Mouse (Mus musculus) cortical plate, adult 2 months (tissue): ENCODE measurements around the gene Taldo1. TPM values are rescaled to one million over a fixed set of nuclear protein-coding genes. Genes with fewer than 3 reads are reported as not detected.

Experiments
- H3K27ac ChIP-seq: fragments of 200-500 bp; 2 replicates; pipeline ENCODE4 v1.5.1; 2012; ENCODE audit warnings: low read length, control low read depth, inconsistent platforms; ENCODE audit not compliant: insufficient read depth
- H3K4me1 ChIP-seq: fragments of 200-500 bp; 2 replicates; pipeline ENCODE4 v1.6.1; 2011; ENCODE audit warnings: low read length; ENCODE audit not compliant: control insufficient read depth, insufficient read depth
- H3K4me3 ChIP-seq: fragments of 200-500 bp; 2 replicates; pipeline ENCODE4 v1.5.1; 2011; ENCODE audit warnings: mild to moderate bottlenecking, low read length, control low read depth; ENCODE audit not compliant: insufficient read depth
- CTCF ChIP-seq: fragments of 200-500 bp; IDR thresholded peaks from 2 replicates; pipeline ENCODE4 v1.5.1; 2011; ENCODE audit warnings: mild to moderate bottlenecking, control low read depth, low read length; ENCODE audit not compliant: insufficient read depth; ENCODE audit errors: extremely low read depth
- POLR2A ChIP-seq: fragments of 200-500 bp; IDR thresholded peaks from 2 replicates; pipeline ENCODE4 v1.6.1; 2011; ENCODE audit warnings: mild to moderate bottlenecking, low read length, control low read depth; ENCODE audit not compliant: insufficient read depth; ENCODE audit errors: extremely low read depth
- polyA plus RNA-seq: library from polyadenylated mRNA; depleted of rRNA; stranded (reverse); fragments of >200 nt; gene quantifications from 2 replicates; pipeline ENCODE4 v1.2.3, GENCODE M21; 2012

Taldo1 gene
- polyA plus RNA-seq, 1 experiment: 193 TPM

- no peak overlapping the region for H3K27ac ChIP-seq
- TF ChIP-seq POLR2A: no peak
- TF ChIP-seq CTCF: no peak
- H3K4me1 ChIP-seq: no peaks in the 10 kb centered on the region; the same call in 1 of the 2 replicates
- H3K4me3 ChIP-seq: no peak overlapping the region
Observed at GRCm38 (mm10) chr7:141379584-141379983, 12.4 kb upstream of the Taldo1 start.

GRCm38 (mm10) chr7:141381068-141381835 lies 10.7 kb upstream of the Taldo1 start:
- peak overlapping the region; percentile 65; the same call in 1 of the 2 replicates for H3K27ac ChIP-seq
- TF ChIP-seq POLR2A: no peak

GRCm38 (mm10) chr7:141387807-141388486 lies 4.1 kb upstream of the Taldo1 start:
- Histone ChIP-seq H3K4me3 (no peak overlapping the region), H3K27ac (no peak overlapping the region)
- TF ChIP-seq CTCF: no peak
- no peak for TF ChIP-seq POLR2A

More at GRCm38 (mm10) chr7:141381068-141381835, 10.7 kb upstream of the Taldo1 start:
- no peak overlapping the region for H3K4me3 ChIP-seq
- H3K4me1 ChIP-seq: no peaks in the 10 kb centered on the region; the same call in 1 of the 2 replicates

DNA sequence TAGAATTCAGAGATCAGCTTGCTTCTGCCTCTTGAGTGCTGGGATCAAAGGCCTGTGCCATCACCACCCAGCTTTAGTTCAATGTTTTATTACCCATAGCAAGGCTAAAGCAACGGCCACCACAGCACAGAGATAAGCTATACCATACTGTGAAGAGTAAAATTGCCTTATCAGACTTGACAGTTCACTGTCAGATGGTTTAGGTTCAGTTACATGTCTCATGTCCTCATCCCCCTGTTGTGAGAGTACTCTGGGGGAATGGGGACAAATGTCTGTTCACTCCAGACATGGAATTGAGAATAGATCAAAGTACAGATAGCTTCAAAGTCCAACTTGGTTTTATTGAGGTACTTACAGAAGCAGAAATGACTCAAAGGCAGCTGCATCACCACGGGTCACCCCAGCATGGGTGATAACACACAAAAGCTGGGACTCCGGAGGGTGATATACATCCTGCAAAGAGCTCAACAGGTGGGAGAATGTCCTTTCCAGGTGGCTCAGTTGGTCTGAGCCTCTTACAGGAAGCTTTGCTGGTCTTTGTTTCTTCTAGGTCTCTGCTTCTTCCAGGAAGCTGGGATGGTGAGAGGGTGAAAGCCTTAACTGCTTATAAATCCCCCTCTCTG lies 3.4 kb upstream of the Taldo1 start:
- Histone ChIP-seq H3K4me3 (no peak overlapping the region), H3K4me1 (peaks cover 6% of the 10 kb centered on the region; the same call in 1 of the 2 replicates), H3K27ac (no peak overlapping the region)
- TF ChIP-seq POLR2A (no peak), CTCF (no peak)

More at GRCm38 (mm10) chr7:141387807-141388486, 4.1 kb upstream of the Taldo1 start:
- H3K4me1 ChIP-seq: peaks cover 3% of the 10 kb centered on the region; the same call in 1 of the 2 replicates

DNA sequence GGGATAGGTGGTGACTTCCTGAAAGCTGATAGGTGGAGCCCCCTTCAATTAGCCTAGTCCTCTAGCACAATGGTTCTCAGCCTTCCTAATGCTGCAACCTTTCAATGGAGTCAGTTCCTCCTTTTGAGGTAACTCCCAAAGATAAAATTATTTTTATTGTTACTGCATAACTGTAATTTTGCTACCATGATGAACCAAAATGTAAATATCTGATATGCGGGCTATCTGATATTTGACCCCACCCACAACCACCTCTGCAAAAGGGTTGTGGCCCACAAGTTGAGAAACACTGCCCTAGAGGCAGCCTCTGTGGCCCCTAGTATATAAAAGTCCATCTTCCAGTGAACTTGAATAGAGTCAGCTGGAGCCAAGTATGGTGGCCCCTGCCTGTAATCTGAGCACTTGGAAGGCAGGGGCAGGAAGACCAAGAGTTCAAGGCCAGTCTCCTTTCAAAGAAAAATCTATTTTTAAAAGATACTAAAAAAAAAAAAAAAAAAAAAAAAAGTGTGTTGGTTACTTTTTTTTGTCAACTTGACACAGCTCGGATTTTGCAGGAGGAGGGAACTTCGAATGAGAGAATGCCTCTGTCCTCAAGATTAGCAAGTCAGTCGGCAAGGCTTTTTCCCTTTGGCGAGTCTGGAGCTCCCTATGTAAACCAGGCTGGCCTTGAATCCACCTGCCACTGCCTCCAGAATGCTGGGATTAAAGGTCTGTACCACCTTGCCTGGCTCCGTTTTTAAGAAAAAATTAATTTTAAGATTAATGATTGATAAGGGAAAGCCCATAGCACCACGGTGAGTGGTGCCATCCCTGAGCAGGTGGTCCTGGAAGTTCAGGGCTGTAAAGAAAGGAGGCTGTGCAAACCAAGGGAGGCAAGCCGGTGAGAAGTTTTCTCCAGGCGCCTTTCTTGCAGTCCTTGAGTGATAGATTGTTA lies 1.4 kb upstream of the Taldo1 start:
- H3K27ac ChIP-seq: no peak overlapping the region
- TF ChIP-seq POLR2A (no peak), CTCF (no peak)

GRCm38 (mm10) chr7:141392552-141393222 lies 688 bp downstream of the Taldo1 start:
- Histone ChIP-seq H3K27ac (no peak overlapping the region), H3K4me1 (peaks cover 6% of the 10 kb centered on the region; the same call in 1 of the 2 replicates), H3K4me3 (peak overlapping the region; percentile 63)
- no peak for TF ChIP-seq CTCF
- no peak for TF ChIP-seq POLR2A

More for the DNA sequence above, 1.4 kb upstream of the Taldo1 start:
- no peak overlapping the region; the same call in 1 of the 2 replicates for H3K4me3 ChIP-seq
- H3K4me1 ChIP-seq: peaks cover 6% of the 10 kb centered on the region; the same call in 1 of the 2 replicates

GRCm38 (mm10) chr7:141394158-141394557 lies 2.2 kb downstream of the Taldo1 start:
- H3K4me1 ChIP-seq: peaks cover 6% of the 10 kb centered on the region; the same call in 1 of the 2 replicates
- no peak overlapping the region for H3K27ac ChIP-seq
- TF ChIP-seq CTCF: no peak
- no peak for TF ChIP-seq POLR2A
- no peak overlapping the region for H3K4me3 ChIP-seq

DNA sequence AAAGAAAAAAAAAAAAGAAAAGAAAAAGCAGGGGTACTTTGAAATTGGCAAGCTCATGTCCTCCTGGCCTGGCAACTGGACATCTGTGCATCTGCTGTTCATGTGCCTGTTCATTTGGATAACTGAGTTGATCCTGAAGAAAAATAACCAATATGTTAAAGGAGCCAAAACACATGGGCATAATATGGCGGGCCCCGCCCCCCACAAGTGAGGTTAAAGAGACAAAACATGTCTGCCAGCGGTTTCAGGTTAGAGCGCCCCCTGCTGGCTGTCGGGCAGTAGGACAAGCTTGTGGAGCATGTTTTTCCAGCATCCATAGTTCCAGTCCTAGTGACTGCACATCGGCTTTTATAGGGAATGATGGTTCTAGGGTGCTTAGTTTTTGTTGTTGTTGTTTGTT lies 2.8 kb downstream of the Taldo1 start:
- TF ChIP-seq POLR2A (no peak), CTCF (peak; percentile 49)
- H3K4me3 ChIP-seq: no peak overlapping the region
- no peak overlapping the region for H3K27ac ChIP-seq
- H3K4me1 ChIP-seq: peaks cover 6% of the 10 kb centered on the region; the same call in 1 of the 2 replicates

DNA sequence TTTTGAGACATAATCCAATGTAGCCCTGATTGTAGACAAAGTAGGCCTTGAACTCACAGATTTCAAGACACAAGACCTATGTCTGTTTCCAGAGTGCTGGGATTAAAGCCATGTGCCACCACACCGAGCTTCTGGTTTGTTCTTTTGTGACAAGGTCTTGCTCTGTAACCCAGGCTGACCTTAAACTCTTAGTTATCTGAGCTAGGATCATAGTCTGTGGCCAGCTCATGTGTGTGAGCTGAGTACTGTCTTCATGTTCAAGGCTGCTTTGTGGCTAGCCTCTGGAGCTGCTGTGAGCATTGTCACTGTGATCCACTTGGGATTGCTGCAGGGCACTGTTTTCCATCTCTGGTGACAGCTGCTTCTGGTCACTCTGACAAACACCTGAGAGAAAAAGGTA lies 3.3 kb downstream of the Taldo1 start:
- Histone ChIP-seq H3K27ac (no peak overlapping the region), H3K4me1 (peaks cover 6% of the 10 kb centered on the region; the same call in 1 of the 2 replicates), H3K4me3 (no peak overlapping the region)
- TF ChIP-seq POLR2A: no peak
- no peak for TF ChIP-seq CTCF
